Mouse (Mus musculus): ENCODE results near the gene Pde7b.

The Pde7b gene

DNA sequence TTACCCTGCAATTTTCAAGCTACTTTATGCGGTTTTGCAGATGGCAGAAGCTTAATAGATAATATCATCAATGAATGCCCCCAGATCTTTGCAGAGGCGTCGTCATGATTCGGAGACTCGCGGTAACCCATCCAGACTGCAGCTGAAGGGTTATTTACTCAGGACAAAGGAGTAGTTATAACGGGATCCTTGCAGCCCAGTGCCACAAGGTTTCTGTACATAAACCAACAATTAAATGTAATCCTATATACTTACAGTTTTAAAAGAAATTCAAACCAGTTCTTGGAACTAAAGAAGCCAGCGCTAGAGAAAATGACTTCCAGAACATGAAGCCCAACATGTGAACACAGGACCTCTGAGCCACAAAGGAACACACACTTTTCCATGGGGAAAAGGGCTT, 88.5 kb downstream of the Pde7b start:
- no peak for DNase-seq

- no peak for DNase-seq
Measured at GRCm38 (mm10) chr10:20633085-20633415, 91.8 kb downstream of the Pde7b start.

DNA sequence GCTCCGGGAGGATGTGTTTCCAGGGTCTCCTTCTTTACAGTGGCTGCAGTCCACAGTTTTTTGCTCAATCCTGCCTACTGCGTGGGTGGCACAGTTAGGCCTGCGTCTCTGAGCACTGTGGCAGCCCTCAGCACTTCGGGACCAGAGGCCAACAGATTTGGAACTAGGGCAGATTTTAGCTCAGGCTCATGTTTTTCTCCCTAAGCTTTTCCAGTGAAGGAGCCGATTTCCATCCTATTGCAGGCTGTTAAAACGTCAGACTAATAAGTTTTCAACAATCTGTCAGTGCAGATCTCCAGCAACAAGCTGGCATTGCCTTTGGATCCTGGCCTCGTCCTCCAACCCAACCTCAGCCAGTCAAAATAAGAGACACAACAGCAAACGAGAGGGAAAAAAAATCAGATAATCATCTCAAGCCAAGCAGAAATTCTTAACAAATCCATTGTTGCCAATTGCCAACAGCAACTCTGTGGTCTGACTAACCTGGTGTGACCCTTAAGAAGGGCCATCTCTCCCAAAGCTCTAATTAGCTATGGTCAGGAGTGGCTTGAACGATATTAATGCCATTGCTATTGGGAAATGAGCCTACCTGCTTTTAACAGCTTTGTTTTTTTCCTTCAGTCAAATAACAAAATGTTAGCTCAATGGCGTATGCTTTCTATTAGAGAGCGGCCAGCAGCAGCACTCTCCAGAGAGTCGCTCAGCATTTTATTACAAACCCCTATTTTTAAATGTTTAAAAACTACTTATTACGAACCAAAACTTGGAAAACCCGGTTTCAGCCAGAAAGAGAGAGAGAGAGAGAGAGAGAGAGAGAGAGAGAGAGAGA, 92.4 kb downstream of the Pde7b start:
- no peak for DNase-seq

- no peak for DNase-seq
Measured at GRCm38 (mm10) chr10:20630122-20630521, 94.8 kb downstream of the Pde7b start.

DNA sequence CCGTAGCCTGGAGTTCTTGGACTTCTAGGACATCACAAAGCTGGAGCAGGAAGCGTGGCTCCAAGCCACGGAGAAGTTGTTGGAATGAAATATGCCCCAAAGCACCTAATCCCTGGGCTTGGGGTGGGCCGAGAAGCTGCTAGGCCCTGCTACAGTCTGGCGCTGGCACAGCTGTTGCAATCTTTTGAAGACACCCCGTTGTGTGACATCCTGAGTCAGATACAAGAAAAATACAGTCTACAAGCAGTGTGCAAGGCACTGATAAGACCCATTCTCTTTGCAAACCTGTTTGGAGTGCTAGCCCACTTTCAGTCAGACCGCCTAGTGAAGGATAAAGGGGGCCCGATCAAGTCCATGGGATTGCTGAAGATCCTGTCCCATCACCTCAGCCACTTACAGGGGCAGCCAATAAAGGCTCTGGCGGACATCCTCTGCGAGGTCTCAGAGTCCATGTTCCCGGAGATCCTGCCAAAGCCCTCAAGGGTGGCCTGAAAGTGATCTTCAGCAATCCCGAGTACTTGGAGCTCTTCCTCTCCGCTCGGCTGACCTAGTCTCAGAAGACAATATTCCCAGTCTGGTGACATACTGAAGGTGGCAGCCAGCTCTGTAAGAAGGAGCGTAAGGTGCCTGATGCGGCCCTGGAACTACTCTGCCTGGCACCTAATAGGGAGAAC, 99.0 kb downstream of the Pde7b start:
- DNase-seq = no peak

- no peak for DNase-seq
Measured at GRCm38 (mm10) chr10:20621661-20622454, 103.0 kb downstream of the Pde7b start.

DNA sequence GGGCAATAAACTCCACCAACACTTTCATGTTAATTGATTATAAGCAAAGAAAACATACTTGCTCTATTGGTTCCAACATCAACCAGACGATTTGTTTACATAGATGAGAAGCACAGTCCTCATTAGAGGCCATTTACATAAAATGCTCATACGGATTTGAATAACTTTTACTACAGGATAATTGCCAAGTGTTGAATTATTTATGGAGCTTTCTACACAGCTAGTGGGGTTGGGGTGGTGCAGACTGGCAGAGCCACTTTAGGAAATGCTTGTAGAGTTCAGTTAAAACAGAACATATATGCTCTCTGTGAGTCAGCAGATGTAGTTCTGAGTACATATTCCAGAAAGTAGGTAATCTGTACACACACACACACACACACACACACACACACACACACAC, 118.9 kb downstream of the Pde7b start:
- no peak for DNase-seq

GRCm38 (mm10) chr10:20595107-20595810, 129.6 kb downstream of the Pde7b start:
- no peak for DNase-seq

DNA sequence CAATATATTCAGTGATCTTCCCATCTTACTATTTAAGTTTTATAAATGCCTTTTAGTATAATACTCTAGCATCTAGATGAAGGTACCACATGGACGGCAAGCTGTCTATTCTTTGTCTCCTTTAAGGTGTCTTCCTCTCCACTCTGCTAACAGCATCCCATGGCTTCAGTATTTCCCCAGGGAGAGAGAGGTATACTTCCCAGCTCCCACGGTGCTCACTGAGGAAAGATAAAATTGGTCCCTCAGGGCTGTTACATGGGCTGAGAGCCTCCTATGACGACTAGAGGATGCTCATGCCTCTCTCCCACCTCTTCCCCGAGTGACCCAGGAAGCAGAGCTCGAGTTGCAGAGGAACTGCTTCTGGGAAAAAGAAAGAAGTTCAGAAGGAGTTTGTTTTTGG, 130.9 kb downstream of the Pde7b start:
- no peak for DNase-seq

- no peak for DNase-seq
Measured at GRCm38 (mm10) chr10:20590100-20590499, 134.8 kb downstream of the Pde7b start.

- no peak for DNase-seq
Measured at GRCm38 (mm10) chr10:20585959-20586358, 138.9 kb downstream of the Pde7b start.

- DNase-seq = no peak
Measured at GRCm38 (mm10) chr10:20575002-20575401, 149.9 kb downstream of the Pde7b start.

- DNase-seq = no peak
Measured at GRCm38 (mm10) chr10:20574414-20574813, 150.5 kb downstream of the Pde7b start.

DNA sequence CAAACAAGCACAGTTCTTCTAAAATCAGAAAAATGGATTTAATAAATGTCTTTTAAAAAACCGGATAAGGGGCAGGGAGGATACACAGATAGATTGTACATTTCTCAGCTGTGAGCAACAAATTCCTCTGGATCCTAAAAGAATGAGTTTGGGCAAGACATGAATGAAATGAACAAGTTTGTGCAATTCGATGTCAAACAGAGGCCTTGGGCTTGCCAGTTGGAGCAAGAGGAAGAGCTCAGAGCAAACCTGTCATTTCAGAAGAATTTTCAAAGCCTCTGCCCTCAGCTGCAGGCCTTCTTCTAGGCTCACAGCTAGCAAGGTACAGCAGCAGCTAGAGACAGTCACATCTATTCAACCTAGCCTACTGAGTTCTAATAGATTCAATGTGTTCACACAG, 153.4 kb downstream of the Pde7b start:
- DNase-seq = no peak

GRCm38 (mm10) chr10:20568630-20569029, 156.2 kb downstream of the Pde7b start:
- no peak for DNase-seq

- no peak for DNase-seq
Measured at GRCm38 (mm10) chr10:20567684-20568236, 157.1 kb downstream of the Pde7b start.

GRCm38 (mm10) chr10:20556477-20556876, 168.4 kb downstream of the Pde7b start:
- DNase-seq = no peak

- DNase-seq = no peak
Measured at GRCm38 (mm10) chr10:20551341-20551740, 173.5 kb downstream of the Pde7b start.

DNA sequence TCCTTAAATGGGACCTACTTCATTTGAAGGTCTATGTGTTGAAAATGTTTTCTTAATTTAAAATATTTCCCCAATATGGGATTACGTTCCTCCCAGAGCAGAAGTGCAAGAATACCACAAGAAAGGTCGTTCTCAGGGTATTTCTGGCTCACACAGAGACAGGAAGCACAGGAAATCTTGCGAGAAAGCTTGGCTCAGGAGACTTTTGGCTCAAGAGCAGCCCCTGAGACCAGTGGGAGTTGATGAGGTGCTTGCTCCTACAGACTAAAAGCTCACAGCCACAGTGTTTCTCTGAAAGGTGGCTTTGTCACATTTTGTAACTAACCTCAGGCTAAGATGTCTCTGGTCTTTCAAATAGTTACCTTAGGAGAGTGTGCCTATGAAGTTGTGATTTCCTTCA, 174.1 kb downstream of the Pde7b start:
- no peak for DNase-seq

GRCm38 (mm10) chr10:20550161-20550560, 174.7 kb downstream of the Pde7b start:
- DNase-seq = no peak

GRCm38 (mm10) chr10:20548833-20549710, 175.8 kb downstream of the Pde7b start:
- DNase-seq = no peak

All from cerebellum, adult 8-10 months (tissue).